Mouse (Mus musculus) intestine, embryonic 15.5 days (tissue): Measurements from ENCODE around the gene Rusc2. TPM values are rescaled to one million over a fixed set of nuclear protein-coding genes. Genes with fewer than 3 reads are reported as not detected.
A peak's percentile ranks its signal among the peaks of the same experiment; 100 is the strongest.

Source experiments
- ATAC-seq: fragments of 200-750 bp; cut with Nextera tagmentation; 2 replicates; pipeline ENCODE4 v1.8.0; 2017; ENCODE audit warnings: moderate TSS enrichment, moderate library complexity
- H3K27ac ChIP-seq: fragments of 300-500 bp; sonication (generic); 2 replicates; pipeline ENCODE4 v1.5.1; 2015; ENCODE audit warnings: mild to moderate bottlenecking, inconsistent platforms
- H3K27me3 ChIP-seq: fragments of 300-500 bp; sonication (generic); replicated peaks from 2 replicates; pipeline ENCODE4 v1.6.1; 2015; ENCODE audit warnings: inconsistent platforms
- H3K36me3 ChIP-seq: fragments of 300-500 bp; sonication (generic); 2 replicates; pipeline ENCODE4 v1.6.1; 2015; ENCODE audit warnings: inconsistent platforms
- H3K4me1 ChIP-seq: fragments of 300-500 bp; sonication (generic); replicated peaks from 2 replicates; pipeline ENCODE4 v1.6.1; 2015; ENCODE audit warnings: inconsistent platforms
- H3K4me2 ChIP-seq: fragments of 300-500 bp; sonication (generic); replicated peaks from 2 replicates; pipeline ENCODE4 v1.6.1; 2015; ENCODE audit warnings: mild to moderate bottlenecking, inconsistent platforms
- H3K4me3 ChIP-seq: fragments of 300-500 bp; sonication (generic); replicated peaks from 2 replicates; pipeline ENCODE4 v1.5.1; 2015; ENCODE audit warnings: inconsistent platforms
- H3K9ac ChIP-seq: fragments of 300-500 bp; sonication (generic); 2 replicates; pipeline ENCODE4 v1.6.1; 2015; ENCODE audit warnings: inconsistent platforms
- H3K9me3 ChIP-seq: fragments of 300-500 bp; sonication (generic); 2 replicates; pipeline ENCODE4 v1.6.1; 2016; ENCODE audit warnings: inconsistent platforms
- WGBS: fragments of 180-500 bp; shearing (Covaris S2); methylation state at CpG from one replicate; pipeline ENCODE4 v1.1.7; 2015; 5-methylcytosine and 5-hydroxymethylcytosine counted together
- polyA plus RNA-seq: library from polyadenylated mRNA; unstranded; fragments of >200 nt; fragmentation: Nextera tagmentation; extraction: Ambion mirVana; gene quantifications from 2 replicates; pipeline ENCODE4 v1.2.1, GENCODE M21; 2015

Rusc2 gene
- polyA plus RNA-seq, 1 experiment from 2014 or later = 13.1 TPM

DNA sequence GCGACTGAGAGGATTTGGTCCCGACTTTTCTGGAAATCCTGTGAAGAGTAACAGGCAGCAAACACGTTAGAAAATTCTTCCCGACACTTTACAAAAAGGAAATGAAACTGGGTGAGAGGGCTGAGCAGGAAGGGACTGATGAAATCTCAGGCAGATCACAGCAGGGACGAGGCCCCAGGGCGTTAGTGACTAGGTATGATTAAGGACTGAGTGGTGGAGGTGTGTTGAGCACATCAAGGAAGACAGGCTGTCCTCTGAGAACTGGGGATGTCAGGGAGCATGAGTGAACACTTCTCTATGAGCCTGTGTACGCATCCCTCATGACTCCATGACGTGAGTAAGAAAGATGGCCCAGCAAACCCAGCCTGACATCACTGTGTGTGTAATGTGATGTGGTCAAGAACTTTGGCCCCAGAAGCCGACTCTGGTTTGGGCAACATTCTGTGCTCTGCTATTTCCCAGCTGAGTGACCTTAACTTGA, 38.1 kb downstream of the Rusc2 start:
- Histone ChIP-seq H3K4me2 (no peak overlapping the region), H3K27me3 (no peaks in the 10 kb centered on the region), H3K27ac (0 out of 2 replicates have a peak overlapping the region, but pooled peaks have one; percentile 1), H3K9me3 (no peaks in the 10 kb centered on the region), H3K4me1 (0 out of 2 replicates have a peak, but pooled peaks cover 13% of the 10 kb centered on the region), H3K9ac (no peak overlapping the region), H3K4me3 (no peak overlapping the region), H3K36me3 (peaks cover 53% of the 10 kb centered on the region)
- WGBS = 67% methylated on average over 9 of the region's 9 CpGs
- ATAC-seq = peak; percentile 9; the same call in 1 of the 2 replicates

DNA sequence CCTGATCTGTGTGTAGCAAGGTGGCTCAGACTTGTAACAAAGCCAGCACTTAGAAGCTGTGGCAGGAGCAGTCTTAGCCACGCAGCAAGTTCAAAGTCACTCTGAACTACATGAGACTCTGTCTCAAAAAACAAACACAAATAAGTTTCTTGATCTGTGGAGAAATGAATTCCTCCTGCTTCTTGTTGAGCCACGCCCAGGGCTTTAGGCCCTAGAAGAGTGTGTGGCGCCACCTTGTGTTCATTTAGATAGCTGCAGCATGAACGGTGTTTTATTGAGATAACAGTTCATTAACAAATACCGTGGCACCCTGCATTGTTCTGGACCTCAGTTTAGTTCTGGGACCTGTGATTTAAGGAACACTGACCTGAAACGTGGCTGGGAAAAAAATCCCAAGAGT, 38.5 kb downstream of the Rusc2 start:
- Histone ChIP-seq H3K36me3 (peaks cover 52% of the 10 kb centered on the region), H3K4me2 (no peak overlapping the region), H3K9me3 (no peaks in the 10 kb centered on the region), H3K27ac (0 out of 2 replicates have a peak overlapping the region, but pooled peaks have one; percentile 1), H3K4me1 (0 out of 2 replicates have a peak, but pooled peaks cover 13% of the 10 kb centered on the region), H3K4me3 (no peak overlapping the region), H3K9ac (no peak overlapping the region), H3K27me3 (no peaks in the 10 kb centered on the region; the same call in 1 of the 2 replicates)
- ATAC-seq = peak; percentile 51
- 4% methylated on average over 6 of the region's 6 CpGs for WGBS

DNA sequence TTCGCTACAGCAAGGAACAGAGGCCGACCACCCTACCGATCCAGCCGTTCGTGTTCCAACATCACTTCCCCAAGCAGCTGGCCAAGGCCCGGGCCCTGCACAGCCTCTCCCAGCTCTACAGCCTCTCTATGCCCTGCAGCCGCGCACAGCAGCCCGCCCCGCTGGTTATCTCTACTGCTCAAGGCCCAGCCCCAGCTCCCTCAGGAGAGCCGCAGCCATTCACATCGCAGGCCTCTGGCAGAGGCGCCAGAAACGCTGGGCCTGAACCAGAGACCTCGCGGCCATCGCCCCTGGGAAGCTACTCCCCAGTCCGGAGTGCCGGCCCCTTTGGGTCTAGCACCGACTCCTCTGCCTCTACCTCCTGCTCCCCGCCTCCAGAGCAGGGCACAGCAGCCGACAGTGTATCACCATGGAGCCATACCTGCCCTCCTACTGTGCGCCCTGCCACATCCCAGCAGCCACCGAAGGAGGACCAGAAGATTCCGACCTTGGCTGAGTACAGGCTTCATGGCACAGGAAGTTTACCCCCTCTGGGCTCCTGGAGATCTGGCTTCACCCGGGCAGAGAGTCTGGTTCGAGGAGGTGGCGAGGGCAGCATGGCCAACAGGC, 40.0 kb downstream of the Rusc2 start:
- H3K4me1 ChIP-seq = peaks cover 18% of the 10 kb centered on the region; the same call in 1 of the 2 replicates
- WGBS = 78% methylated on average over 28 of the region's 28 CpGs
- no peak overlapping the region for H3K4me2 ChIP-seq
- no peak for ATAC-seq
- H3K4me3 ChIP-seq = no peak overlapping the region
- no peak overlapping the region for H3K9ac ChIP-seq
- H3K27me3 ChIP-seq = peaks cover 5% of the 10 kb centered on the region; the same call in 1 of the 2 replicates
- H3K36me3 ChIP-seq = peaks cover 47% of the 10 kb centered on the region
- no peak overlapping the region for H3K27ac ChIP-seq
- H3K9me3 ChIP-seq = no peaks in the 10 kb centered on the region

DNA sequence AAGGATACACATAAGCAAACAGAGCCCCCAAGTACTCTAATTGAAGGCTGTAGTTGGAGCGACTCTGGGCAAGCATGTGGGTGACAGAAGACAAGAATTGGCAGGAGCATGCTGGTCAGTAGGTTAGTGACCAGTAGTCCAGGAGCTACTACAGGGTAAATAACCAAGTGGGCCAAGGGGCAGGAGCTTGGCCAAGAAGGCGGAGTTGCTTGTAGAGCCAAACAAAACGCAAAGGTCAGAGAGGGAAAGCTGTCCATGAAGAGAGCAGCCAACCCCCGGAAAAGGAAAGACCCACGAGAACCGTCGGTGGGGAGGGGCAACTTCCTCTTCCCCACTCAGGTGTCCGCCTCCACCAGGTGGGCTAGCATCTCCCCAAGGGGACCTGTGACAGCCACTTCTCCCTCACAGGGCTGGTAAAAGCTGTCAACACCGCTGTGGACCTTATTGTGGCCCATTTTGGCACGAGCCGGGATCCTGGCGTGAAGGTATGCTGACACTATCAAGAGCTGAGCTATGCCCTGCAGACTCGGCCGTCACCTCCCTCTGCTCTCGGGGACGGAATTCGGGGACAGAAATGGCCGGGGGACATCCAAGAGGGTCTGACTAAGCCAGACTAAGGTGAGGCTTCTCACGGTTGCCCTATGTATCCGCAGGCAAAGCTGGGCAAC, 41.6 kb downstream of the Rusc2 start:
- no peak overlapping the region for H3K4me2 ChIP-seq
- peaks cover 44% of the 10 kb centered on the region for H3K36me3 ChIP-seq
- no peak overlapping the region for H3K27ac ChIP-seq
- H3K9me3 ChIP-seq = no peaks in the 10 kb centered on the region
- peaks cover 16% of the 10 kb centered on the region; the same call in 1 of the 2 replicates for H3K27me3 ChIP-seq
- no peak for ATAC-seq
- 88% methylated on average over 20 of the region's 20 CpGs for WGBS
- no peak overlapping the region for H3K9ac ChIP-seq
- no peak overlapping the region for H3K4me3 ChIP-seq
- peaks cover 18% of the 10 kb centered on the region for H3K4me1 ChIP-seq

DNA sequence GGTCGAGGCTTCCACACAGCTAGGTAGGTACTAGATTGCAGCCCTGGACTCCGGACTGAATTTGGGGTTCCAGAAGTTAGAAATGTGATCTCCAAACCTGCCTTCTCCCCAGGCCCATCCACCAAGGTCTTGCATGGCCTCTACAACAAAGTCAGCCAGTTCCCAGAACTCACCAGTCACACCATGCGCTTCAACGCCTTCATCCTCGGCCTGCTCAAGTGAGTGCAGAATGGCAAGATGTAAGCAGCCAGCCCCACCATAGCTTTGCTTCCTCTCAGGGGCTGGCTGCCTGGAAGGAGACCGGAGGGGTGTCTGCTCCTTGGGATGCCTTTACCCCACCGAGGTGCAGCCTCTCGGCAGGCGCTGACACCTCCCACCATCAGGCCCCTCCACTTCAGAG, 42.3 kb downstream of the Rusc2 start:
- Histone ChIP-seq H3K9me3 (no peaks in the 10 kb centered on the region), H3K27ac (no peak overlapping the region), H3K36me3 (peaks cover 43% of the 10 kb centered on the region), H3K27me3 (peaks cover 18% of the 10 kb centered on the region; the same call in 1 of the 2 replicates), H3K4me1 (peaks cover 23% of the 10 kb centered on the region), H3K4me3 (no peak overlapping the region), H3K4me2 (no peak overlapping the region), H3K9ac (no peak overlapping the region)
- ATAC-seq = no peak
- WGBS = 83% methylated on average over 9 of the region's 9 CpGs

DNA sequence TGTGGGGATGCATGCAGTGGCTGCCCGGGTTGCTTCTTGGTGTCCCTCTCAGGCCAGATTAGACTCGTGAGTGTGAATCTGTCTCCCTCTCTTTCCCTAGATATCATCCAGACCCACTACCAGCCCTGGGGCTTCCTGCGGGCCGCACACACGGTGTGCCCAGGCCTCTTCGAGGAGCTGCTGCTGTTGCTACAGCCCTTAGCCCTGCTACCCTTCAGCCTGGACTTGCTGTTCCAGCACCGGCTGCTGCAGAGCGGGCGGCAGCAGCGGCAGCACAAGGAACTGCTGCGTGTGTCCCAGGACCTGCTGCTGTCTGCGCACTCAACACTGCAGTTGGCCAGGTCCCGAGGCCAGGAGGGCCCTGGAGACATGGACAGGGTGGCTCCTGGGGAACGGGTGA, 43.4 kb downstream of the Rusc2 start:
- Histone ChIP-seq H3K4me2 (peak overlapping the region; percentile 44), H3K36me3 (peaks cover 43% of the 10 kb centered on the region), H3K9me3 (no peaks in the 10 kb centered on the region), H3K4me3 (peak overlapping the region; percentile 5; the same call in 1 of the 2 replicates), H3K4me1 (peaks cover 14% of the 10 kb centered on the region), H3K27ac (no peak overlapping the region), H3K27me3 (peaks cover 18% of the 10 kb centered on the region; the same call in 1 of the 2 replicates), H3K9ac (no peak overlapping the region)
- WGBS = 43% methylated on average over 14 of the region's 14 CpGs
- ATAC-seq = no peak

DNA sequence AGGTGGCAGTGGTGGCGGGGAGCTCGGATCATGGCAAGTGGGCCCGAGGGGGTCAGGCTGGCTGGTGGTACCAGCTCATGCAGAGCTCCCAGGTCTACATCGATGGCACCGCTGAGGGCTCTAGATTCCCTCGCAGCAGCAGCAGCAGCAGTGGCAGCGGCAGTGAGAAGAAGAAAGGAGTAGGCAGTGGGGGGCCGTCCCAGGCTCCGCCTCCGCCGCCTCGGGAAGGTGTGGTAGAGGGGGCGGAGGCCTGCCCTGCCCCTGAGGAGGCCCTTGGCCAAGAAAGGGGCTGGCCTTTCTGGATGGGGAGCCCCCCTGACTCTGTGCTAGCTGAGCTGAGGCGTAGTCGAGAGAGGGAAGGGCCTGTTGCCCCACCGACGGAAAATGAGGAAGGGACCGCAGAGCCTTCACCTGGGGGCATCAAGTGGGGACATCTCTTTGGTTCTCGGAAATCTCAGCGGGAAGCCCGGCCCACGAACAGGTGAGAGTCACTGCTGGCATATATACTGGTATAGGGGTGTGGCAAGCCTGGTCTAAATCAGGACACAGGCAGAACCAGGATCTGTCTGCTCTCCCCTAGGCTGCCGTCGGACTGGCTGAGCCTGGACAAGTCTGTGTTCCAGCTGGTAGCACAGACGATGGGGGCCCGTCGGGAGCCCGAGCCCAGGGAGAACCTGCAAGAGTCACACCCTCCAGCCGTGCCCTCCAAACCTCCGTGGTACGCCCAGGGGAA, 44.0 kb downstream of the Rusc2 start:
- H3K9ac ChIP-seq = no peak overlapping the region
- H3K27me3 ChIP-seq = peaks cover 18% of the 10 kb centered on the region; the same call in 1 of the 2 replicates
- WGBS = 39% methylated on average over 30 of the region's 31 CpGs
- no peak overlapping the region for H3K27ac ChIP-seq
- H3K4me1 ChIP-seq = peaks cover 13% of the 10 kb centered on the region
- H3K9me3 ChIP-seq = no peaks in the 10 kb centered on the region
- H3K36me3 ChIP-seq = peaks cover 43% of the 10 kb centered on the region
- ATAC-seq = peak; percentile 66
- peak overlapping the region; percentile 5 for H3K4me3 ChIP-seq
- H3K4me2 ChIP-seq = peak overlapping the region; percentile 44

DNA sequence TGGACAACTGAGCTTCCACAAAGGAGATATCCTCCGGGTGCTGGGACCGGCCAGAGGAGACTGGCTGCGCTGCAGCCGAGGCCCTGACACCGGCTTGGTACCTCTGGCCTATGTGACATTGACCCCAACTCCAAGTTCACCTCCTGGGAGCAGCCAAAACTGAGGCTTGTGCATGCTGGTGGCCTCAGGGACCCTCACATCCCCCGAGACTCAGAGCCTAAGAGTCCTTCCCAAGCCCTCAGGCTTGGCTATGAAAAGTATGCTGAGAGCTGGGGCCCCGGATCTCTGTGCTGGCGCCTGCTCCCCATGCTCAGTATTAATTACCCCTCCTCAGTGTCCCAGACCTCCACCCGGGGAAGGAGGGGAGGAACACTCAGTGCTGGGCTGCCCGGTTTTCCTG, 44.7 kb downstream of the Rusc2 start:
- no peak for ATAC-seq
- peaks cover 39% of the 10 kb centered on the region for H3K36me3 ChIP-seq
- WGBS = 65% methylated on average over 10 of the region's 10 CpGs
- no peak overlapping the region for H3K4me2 ChIP-seq
- peaks cover 18% of the 10 kb centered on the region; the same call in 1 of the 2 replicates for H3K27me3 ChIP-seq
- H3K4me3 ChIP-seq = no peak overlapping the region
- H3K9ac ChIP-seq = no peak overlapping the region
- H3K27ac ChIP-seq = no peak overlapping the region
- peaks cover 13% of the 10 kb centered on the region for H3K4me1 ChIP-seq
- H3K9me3 ChIP-seq = no peaks in the 10 kb centered on the region

DNA sequence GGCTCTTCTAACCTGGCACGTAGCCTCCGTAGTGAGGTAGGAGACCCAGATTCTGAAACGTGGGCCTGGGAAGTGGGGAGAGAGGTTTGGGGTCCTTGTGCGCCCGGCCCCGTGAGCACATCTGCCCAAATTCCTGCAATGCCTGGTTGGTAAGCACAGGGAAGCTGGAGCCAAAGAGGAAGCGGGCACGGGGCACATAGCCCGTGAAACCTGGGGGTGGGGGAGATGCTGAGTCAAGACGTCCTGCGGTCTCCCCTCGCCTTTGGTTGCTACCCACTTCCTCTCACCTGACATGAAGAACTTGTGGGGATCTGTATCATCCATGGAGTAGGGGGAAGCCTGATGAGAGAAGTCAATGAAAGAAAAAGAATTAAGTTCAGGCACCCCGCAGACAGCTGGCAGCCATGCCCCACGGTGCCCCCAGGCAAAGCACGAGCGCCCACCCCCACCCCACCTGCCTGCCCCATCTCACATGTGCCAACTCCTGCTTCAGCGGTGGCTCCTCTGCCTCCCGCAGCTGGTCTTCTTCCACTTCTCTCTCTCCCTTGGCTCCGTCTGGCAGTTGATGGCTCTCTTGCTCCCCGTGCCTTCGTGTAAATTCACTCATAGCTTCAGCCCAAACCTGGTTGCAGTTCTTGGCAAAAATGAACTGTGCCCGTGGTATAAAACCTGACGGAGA, 45.9 kb downstream of the Rusc2 start:
- no peak for ATAC-seq
- Histone ChIP-seq H3K27me3 (peaks cover 18% of the 10 kb centered on the region; the same call in 1 of the 2 replicates), H3K36me3 (peaks cover 27% of the 10 kb centered on the region), H3K9ac (no peak overlapping the region), H3K9me3 (no peaks in the 10 kb centered on the region), H3K4me3 (no peak overlapping the region), H3K4me2 (no peak overlapping the region), H3K27ac (no peak overlapping the region), H3K4me1 (peaks cover 13% of the 10 kb centered on the region)
- 39% methylated on average over 23 of the region's 23 CpGs for WGBS

DNA sequence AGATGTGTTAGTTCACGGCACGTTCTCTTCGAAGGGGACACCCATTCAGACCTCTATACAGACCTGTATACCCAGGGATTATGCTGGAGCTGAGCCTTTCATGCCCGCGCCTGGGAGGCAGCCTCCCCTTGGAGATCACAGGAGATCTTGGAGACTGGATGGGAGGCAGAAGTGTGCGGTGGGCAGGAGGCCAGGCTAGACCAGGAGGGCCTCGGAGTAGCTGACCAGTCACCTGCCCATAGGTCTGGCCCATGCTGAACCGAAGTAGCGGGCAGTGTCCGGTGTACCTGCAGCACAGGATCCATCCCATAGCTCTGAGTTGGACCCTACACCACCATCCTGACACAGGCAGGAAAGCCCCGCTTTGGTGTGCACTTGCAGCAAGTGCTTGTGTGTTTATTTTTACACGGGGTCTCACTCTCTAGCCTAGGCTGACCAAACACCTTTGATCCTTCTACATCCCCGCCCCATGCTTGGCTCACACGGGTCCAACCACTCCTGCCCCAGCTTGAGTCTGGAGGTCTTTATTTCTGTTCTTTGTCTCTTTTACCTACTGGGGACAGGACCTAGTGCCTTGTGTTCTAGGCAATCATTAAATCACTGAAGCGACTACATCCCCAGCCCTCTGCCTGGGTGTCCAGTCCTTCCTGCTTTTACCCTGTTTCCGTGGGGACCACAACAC, 46.5 kb downstream of the Rusc2 start:
- no peak for ATAC-seq
- peak overlapping the region; percentile 35; the same call in 1 of the 2 replicates for H3K4me2 ChIP-seq

DNA sequence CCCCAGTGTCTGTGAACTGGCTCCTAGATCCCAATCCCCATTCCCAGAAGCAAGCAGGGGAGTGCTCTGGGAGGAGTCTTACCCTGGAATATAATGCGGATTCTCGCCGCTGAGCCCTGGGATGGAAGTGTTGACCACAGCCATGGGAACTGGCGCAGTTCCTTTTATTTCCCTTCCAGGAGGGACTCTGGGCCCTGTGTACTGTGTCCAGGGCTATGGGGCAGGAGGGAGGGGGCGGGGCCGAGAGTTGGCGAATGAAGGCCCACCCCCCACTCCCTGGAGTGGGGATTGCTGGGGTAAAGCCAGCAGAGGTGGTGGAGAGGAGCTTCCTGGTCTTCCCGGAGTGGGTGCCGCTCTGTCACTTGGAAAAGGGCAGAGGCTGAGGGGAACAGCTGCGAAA, 47.2 kb downstream of the Rusc2 start, which contains the start of gene Fam166b:
Gene Fam166b (minus strand): TSS at position 189 of the 400 bp plus-strand sequence.
- no peak for ATAC-seq
- H3K36me3 ChIP-seq = peaks cover 15% of the 10 kb centered on the region
- peak within 1 kb of the TSS; percentile 35 for H3K4me2 ChIP-seq
- no peaks in the 10 kb centered on the region for H3K9me3 ChIP-seq
- peaks cover 18% of the 10 kb centered on the region; the same call in 1 of the 2 replicates for H3K27me3 ChIP-seq
- 0 out of 2 replicates have a peak within 1 kb of the TSS, but pooled peaks have one; percentile 27 for H3K27ac ChIP-seq
- 17% methylated on average over 10 of the region's 10 CpGs for WGBS
- H3K4me3 ChIP-seq = no peak within 1 kb of the TSS
- peaks cover 13% of the 10 kb centered on the region for H3K4me1 ChIP-seq
- H3K9ac ChIP-seq = no peak within 1 kb of the TSS

More for the DNA sequence above, 46.5 kb downstream of the Rusc2 start:
- Histone ChIP-seq H3K36me3 (peaks cover 21% of the 10 kb centered on the region), H3K9ac (no peak overlapping the region), H3K9me3 (no peaks in the 10 kb centered on the region), H3K27ac (0 out of 2 replicates have a peak overlapping the region, but pooled peaks have one; percentile 27), H3K4me3 (no peak overlapping the region), H3K4me1 (peaks cover 13% of the 10 kb centered on the region), H3K27me3 (peaks cover 18% of the 10 kb centered on the region; the same call in 1 of the 2 replicates)
- WGBS = 38% methylated on average over 16 of the region's 16 CpGs
